Mouse (Mus musculus): Measurements from ENCODE around the gene Reg4.

DNA sequence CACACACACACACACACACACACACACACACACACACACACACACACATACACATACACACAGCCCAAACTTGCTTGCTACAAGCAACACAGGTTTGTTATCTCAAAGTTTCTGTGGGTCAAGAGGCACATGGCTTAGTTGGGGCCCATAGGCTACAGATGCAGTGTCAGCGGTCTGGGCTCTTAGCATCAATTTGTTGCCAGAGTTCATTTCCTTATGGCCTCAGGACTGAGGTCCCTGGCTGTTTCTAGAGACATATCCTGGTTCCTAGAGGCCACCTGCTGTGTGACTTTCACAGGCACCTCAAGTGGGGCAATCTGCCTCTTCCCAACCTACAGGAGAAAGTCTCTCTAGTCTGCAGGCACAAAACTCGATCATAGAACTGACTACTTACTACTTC lies 27.4 kb downstream of the Reg4 start:
- TF ChIP-seq CTCF (IDR thresholded peaks at IDR 0.05; ENCODE audit: low read depth) (no peak), EP300 (IDR thresholded peaks at IDR 0.05; ENCODE audit: low read depth) (no peak)

Measured in heart, postnatal 0 days (tissue).